Mouse (Mus musculus): Measurements from ENCODE around the gene Mcrip1.
"Not testable (repeated sequence)": the region's sequence is repeated elsewhere in the genome, so short reads cannot be mapped to it uniquely, and the experiment has no call there.

Gene Mcrip1

DNA sequence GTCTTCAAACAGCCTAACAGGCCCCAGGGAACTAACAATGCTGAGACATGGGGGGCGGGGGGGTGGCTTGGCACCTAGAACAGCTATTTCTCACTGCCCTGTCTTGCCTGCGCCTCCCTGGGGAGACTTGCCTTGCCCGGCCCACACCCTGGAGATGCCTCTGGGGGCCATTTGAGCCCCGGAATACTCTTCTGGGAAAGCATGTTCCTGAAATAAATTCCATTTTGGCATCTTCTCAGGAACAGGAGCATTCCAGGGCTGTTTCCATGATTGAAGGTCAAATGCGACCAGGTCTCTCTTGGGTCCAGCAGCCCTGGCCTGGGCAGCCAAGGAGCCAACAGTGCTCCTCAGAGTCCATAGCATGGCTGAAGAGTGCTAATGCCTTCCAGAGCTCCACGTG is 7.2 kb downstream of the Mcrip1 start:
- DNase-seq (ENCODE audit: low spot score) = no peak

DNA sequence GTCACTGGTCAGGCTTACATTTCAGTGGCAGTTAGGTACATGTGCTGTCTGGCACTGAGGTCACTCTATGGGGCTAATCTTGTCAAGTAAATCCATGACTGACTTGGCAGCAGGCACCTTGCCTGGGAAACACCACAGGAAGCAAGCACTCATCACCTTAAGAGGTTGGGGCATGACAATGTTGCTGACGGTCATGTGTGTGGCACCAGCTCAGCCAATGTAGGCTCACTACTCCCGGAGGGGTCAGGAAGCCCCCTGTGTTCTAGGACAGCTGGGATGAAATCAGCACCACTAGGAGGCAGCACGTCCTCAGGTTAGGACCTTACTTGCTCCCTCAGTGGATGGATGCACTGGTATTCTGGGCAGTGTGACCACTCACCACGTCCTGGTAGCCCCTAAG is 7.6 kb downstream of the Mcrip1 start:
- DNase-seq (ENCODE audit: low spot score) = no peak

DNA sequence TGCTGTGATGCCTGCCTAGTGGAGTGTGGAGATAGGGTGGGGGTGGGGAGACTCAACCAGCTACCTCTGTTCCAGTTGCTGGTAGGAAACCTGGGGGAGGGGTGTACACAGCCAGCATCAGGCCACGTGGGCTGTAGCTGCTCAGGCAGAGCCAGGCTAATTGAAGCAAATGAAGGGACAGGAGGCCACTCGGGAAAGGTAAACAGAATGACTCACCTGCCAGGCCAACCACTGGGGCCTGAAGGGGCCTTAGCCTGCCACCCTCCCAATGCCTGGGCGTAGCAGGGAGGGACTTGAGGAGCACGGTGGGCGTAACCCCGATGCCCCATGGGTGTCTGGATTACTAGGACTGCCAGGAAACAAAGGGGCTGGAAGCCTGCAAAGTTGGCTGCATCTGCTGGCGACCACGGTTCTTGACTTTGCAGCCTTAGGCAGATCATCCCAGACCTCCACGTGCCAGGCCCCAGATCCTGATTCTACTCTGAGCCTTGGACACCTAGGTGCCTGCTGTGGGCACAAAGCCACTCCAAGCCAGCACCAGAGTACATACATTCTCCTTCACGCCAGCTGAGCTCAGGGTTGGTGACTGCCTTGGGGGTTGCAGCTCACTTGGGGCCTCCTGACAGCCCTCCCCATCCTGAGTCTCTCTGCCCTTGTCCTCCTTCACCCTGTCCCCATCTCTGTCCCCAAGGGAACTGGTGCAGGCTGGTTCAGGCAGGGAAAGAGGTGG is 10.1 kb downstream of the Mcrip1 start:
- DNase-seq (ENCODE audit: low spot score) = peak; percentile 83

DNA sequence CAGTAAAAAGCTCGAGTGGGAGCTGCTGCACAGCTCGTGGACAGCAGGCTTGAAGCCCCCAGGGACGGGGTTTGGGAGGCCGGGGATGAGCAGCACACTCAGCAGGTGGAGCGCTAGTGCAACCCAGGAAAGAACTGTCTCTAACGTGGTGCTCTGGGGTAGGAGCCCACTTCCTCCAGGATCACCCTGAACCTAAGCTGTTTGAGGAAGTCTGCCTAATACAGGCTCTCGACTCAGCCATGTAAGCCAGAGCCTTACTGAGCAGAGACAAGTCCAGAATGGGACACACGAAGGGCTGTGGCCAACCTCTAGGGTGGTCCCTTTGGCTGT is 10.6 kb downstream of the Mcrip1 start:
- DNase-seq (ENCODE audit: low spot score) = no peak

DNA sequence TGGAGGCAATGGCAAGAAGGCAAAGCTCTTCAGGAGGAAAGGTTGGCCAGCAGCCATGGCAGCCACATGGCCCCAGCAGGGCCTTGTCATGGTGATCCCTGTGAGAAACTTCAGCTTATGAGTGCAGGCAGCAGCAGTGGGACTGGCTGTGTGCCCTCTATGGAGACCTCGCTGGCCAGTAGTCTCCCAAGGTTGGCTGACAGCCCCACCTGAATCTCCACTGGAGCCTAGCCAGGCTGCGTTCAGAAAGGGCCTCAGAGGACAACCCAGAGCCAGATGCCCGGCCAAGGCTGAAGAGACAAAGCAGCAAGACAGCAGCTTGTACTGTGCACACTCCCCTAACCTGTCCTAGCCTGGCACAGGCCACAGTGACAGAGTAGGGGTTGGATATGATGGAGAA is 11.0 kb downstream of the Mcrip1 start:
- peak; percentile 63 for DNase-seq (ENCODE audit: low spot score)

DNA sequence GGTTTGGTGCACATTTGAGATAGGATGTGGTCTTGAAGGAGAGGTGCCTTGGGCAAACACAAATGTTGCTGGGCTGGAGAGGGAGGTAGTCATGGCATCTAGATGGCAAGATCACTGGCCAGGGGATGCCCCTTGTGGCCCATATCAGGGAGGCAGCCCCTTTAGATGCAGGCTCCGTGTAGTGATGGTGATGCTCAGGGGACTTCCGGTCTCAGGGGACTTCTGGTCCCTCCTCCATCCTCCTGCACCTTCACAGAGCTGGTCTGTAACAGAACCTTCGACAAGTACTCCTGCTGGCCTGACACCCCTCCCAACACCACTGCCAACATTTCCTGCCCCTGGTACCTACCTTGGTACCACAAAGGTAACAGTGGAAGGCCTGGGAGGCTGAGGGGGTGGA is 13.7 kb downstream of the Mcrip1 start:
- no peak for DNase-seq (ENCODE audit: low spot score)

DNA sequence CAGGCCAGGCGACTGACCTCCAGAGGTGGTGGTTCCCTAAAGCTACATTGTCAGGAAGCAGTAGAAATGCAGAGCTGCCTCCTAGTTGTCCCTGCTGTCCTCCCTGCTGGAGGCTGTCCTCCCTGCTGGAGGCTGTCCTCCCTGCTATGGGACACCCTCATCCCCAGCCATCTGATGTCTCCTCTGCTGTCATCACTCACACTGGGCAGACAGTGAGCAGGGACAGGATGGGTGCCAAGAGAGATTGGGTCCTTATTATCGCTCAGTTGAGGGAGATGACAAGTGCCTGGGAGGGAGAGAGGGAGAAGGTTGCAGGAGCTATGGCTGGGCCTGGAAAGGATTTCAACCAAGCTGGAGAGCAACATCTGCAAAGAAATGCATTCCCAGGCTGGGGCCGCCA is 14.4 kb downstream of the Mcrip1 start:
- DNase-seq (ENCODE audit: low spot score) = no peak

DNA sequence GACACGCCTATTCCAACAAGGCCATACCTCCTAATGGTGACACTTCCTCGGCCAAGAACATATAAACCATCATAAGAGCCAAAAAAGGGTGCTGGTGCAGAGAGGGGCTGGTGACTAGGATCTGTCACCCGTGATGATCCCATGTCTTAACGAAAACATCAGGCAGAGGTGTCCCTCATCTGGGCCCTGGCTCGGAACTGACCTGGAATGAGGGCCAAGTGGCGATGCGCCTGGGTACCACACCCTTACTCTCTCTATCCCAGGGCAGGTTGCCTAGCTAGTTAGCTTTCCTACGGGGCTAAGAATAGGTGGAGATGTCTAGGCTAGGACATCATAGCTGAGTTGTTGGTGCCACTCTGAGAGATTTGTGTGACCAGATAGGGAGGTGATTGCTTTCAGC is 15.4 kb downstream of the Mcrip1 start:
- DNase-seq (ENCODE audit: low spot score) = no peak

DNA sequence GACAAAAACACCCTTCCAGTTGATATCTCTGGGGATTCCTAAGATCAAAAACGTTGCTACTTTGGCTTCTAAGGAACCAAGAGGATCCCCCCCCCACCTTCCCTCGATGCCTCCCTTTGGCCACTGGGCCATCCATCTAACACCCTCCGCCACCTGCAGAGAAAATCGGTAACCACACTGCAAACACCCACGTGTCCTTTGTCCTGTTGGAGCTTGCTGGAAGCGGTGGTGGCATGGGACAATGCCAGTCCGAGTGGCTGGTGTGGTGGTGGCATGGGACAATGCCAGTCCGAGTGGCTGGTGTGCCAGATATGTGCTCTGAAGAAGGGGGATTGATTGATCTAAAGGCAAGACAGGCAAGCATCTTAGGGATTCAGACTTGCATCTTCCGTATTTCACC is 17.9 kb downstream of the Mcrip1 start:
- no peak for DNase-seq (ENCODE audit: low spot score)

DNA sequence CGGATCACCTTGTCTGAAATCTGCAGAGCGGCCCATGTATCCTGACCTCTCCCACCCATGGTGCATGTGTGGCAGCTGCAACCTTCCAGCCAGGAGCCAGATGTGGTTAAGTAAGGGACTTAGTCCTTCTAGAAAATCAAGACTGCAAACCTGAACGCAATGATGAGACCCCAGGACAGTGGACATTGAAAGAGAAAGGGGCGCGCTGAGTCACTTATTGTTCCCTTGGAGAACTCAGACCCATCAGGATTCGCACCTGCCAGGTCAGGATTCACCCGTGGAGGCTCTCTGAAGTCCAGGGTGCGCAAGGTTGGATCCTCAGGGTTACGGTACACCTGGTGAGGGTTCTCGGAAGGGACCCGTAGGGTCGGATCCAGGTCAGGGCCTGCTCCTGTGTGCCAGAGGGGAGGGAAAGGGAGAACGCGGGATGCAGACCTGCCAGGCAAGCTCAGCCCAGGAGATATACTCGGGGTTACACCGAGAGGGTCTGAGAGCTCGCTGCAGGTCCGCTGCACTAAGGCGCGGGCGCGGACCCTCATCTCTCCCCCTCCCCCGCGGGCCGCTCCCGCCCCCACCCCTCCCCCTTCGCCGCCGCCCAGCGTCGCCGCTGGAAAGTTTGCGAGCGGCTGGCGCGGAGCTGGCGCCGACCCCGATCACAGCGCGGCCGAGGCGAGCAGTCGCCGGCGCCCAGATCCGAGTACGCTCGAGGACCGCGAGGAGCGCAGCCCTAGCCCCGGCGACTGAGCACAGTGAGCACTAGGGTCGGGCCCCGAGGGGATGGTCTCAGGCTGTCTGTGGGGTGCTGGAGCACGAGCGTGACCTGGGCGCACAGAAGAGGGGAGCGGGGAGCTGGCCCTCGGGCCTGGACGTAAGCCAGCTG is 19.2 kb downstream of the Mcrip1 start, which contains the start of gene Gcgr:
Gene Gcgr, plus strand, starts transcription at position 615 of the 880 bp plus-strand sequence.
- no peak for DNase-seq (ENCODE audit: low spot score)

DNA sequence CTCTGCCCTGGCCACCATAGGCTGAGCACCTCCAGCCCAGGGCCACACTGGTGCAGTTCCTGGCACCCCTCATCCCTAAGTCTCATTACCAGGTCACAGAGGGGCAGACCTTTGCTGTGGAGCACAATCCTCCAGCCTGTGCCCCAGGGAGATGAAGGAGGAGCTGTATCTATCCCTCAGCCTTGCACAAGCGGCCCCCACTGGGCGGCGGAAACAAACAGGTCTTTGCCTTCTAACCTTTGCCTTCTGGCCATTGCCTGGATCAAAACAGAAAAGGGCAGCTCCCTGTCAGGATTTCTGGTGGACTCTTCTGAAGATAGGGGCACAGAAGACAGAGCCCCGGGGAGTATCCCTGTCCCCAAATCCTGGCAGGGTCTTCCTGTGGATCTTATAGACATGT is 20.6 kb downstream of the Mcrip1 start:
- no peak for DNase-seq (ENCODE audit: low spot score)

DNA sequence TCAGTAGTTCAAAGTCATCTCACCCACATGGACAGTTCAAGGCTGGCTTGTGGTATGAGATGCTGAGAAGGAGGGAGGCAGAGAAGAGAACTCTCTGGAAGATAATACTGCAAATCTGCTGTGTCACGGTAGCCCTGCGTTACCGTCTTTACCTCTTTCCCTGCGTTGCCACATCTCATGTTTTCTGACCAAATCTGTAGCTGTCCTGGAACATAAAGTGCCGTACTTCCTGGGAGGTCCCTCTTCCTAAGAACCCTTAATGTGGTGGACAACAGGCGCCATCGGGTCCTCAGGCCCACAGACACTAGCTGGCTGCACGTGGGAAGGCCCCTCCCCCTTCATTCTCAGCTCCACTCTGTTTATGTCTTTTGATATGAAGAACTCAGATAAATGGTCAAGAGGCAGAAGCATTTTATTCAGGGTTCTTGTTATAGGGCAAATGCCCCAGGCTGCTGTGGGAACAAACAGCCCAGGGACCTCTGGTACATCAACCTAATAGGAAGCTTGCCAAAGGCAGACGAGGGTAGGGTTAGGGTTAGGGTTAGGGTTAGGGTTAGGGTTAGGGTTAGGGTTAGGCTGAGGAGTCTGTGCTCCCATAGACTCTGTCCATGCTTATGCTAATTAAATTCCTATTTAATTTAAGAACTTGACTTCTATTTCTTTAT is 21.7 kb downstream of the Mcrip1 start:
- DNase-seq (ENCODE audit: low spot score) = no peak

DNA sequence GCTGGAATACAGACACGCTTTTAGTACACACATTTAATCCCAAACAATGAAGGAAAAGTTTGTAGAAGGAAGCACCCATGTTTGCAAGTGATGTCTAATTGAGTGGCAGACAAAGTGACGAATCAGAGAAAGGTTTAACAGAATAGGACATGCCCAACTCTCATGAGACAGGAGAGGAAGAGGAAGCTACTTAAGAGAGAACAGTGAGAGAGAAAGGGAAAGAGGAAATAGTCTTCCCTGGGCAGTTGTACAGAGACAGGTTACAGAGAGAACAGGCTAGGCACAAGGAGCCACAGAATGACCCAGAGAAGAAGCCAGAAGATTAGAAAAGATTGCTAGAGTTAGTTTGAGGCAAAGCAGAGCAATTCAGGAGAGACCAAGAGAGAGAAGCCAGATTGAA is 23.6 kb downstream of the Mcrip1 start:
- DNase-seq (ENCODE audit: low spot score) = no peak

DNA sequence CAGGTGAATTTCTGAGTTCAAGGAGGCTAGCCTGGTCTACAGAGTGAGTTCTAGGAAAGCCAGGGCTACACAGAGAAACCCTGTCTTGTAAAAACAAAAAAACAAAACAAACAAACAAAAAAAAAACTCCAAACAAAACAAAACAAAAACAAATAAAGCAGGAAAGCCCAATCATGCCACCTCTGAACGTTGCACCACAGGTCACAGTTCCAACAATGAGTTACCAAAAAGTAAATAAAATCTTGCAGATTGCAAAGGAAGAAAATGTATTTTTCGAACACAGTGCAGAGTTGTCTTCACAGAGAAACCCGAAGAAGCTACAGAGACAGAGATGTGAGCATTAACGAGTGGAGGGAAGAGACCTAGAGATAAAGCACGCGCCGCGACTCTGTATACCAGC is 26.9 kb downstream of the Mcrip1 start:
- DNase-seq (ENCODE audit: low spot score) = no peak

DNA sequence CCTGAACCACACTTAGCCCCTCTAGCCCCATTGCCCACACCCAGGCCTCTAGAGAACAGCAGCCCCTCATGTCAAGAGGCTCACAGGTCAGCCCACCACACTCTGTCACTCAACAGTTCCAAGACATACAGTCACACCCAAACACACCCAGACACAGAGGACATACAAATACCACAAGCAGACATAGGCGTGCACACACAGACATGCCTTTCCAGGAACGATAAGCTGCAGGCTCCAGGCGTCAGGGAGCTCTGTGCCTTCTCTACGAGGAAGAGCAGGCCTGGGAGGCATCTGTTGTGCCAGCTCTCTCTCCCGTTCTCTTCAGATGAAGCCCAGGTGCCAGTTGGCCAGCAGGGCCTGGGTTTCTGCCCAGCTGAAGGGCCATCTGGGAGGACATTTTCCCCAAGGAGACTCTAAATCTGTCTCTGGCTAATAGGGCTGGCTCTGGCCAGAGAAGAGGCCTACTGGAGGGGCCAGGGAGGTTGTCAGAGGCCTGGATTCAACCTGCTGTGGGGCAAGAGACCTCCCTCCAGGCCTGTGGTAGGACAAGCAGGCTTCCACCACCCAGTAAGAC is 28.5 kb downstream of the Mcrip1 start:
- DNase-seq (ENCODE audit: low spot score) = no peak

DNA sequence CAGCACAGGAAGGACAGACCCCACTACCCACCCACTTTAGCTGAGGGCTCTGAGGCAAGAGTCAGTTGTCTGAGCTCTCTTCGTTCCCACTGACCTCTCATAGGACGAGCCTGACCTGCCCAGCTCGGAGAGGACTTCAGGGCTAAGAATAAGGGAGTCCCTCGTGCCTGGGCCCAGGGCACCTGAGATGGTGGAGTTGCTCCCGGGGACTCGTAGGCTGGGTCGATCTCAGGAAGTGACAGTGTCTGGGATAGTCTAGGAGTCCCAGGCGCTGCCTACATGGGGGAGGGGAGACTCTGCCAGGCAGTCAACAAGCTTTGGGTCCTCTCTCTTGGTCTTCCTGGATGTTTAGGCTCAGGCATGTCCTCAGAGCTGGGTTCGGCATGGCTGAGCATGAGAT is 29.0 kb downstream of the Mcrip1 start:
- no peak for DNase-seq (ENCODE audit: low spot score)

DNA sequence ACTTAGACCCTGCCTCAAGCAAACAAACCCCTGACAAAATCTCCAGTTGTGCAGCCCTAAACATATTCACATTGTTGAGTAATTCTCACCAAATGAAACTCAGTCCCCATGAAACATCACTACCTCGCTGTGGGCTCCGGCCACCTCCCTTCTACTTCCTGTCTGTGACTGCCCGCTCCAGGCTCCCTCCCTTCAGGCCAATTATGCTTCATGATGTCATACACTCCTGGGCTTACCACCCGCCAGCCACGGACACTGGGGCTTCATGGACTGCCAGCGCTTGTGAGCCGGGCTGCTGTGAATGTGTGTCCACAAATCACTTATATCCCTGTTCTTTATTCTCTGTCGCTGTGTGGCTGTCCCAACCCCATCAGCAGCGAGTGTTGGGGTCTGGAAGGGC is 29.8 kb downstream of the Mcrip1 start:
- peak; percentile 73 for DNase-seq (ENCODE audit: low spot score)

DNA sequence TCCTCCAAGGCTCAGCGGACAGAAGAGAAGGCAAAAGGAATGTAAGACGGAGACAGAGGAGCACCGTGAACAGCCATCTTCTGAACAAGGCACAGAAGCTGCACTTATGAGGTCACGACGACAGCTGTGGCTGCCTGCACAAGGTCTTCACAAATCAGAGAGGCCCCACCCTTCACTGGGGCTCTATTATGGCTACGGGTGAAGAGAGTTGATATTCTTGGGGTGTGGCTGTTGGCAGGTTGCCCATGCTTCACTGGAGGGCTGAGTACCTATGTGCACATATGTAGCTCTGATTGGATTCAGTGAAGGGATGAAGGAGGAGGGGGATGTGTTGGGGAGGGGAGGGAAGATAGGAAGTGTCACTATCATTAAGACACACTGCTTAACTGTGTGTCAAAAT is 31.0 kb downstream of the Mcrip1 start:
- no peak for DNase-seq (ENCODE audit: low spot score)

DNA sequence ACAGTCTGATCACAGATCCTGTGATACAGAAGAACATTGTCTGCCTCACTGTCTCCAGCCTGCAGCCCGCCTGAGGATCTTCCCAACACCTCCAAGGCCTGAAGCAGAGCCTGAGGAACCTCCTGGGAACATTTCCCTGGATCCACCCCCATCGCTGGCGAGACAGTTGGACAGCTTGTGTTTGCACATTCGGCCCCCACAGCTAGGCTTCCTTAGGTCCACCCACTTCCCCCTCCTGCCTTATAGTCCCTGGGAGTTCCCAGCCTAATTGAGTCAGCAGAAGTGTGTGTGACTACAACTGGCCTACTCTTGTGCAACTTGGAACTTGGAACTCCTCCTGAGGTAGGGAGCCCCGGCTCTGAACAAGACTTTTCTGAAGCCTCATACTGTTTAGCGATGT is 31.5 kb downstream of the Mcrip1 start:
- DNase-seq (ENCODE audit: low spot score) = peak; percentile 74

DNA sequence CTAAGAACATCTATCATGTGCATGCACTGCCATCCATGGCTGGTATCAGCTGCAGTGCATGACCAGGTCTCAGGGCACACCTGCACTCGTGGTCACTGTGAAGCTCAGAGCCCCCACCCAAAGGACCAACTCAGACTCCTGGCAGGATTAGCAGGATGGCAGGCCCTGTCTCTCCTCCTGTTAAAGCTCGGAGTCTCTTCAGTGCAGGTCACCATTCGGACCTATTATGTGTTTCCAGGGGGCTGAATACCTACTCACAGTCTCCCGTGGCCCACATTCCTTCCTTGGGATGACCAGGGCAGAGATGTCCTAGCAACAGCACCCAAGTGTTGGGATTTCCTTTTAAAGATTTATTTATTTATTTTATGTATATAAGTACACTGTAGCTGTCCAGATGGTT is 32.4 kb downstream of the Mcrip1 start:
- DNase-seq (ENCODE audit: low spot score) = no peak

DNA sequence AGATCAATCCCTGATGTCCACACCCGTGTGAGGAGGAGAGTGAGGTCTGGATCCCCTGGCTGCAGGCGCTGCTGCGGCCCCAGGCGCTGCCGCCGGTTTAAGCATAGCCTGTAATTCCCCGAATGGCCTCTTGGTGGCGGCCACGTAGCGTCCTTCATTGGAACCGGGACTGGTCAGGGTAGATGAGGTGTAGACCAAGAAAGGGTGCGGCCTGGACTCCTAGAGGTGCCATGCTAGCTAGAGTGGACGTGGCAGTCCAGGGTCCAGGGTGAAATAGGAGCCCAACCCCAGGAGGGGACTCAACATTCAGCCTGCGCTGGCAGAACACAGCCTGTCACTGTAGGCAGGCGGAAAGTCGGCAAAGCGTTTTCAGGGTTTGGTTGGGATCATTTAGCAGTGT is 33.9 kb downstream of the Mcrip1 start:
- DNase-seq (ENCODE audit: low spot score) = peak; percentile 92

DNA sequence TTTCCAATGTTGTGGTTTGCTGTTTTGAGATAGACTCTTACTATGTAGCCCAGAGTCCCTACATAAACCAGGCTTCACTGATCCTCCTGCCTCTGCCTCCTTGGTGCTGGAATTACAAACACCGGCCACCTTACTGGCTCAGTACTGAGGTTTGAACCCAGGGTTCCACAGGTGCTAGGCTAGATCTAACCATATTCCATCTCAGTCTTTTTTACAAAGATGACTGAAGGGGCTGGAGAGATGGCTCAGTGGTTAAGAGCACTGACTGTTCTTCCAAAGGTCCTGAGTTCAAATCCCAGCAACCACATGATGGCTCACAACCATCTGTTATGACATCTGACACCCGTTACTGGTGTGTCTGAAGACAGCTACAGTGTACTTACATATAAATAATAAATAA is 35.3 kb downstream of the Mcrip1 start:
- not testable (repeated sequence) for DNase-seq (ENCODE audit: low spot score)

All from lung, postnatal 25 days (tissue).